Mouse (Mus musculus): ENCODE measurements around the gene Dhx34. TPM values are rescaled to one million over a fixed set of nuclear protein-coding genes. Genes with fewer than 3 reads are reported as not detected.

Gene Dhx34
- polyA plus RNA-seq, 1 experiment from 2014 or later = 5.6 TPM

GRCm38 (mm10) chr7:16161302-16161701 lies 60.5 kb downstream of the Dhx34 start:
- Histone ChIP-seq H3K36me3 (replicated peaks) (no peaks in the 10 kb centered on the region), H3K27ac (replicated peaks) (no peak overlapping the region), H3K4me3 (replicated peaks) (no peak overlapping the region), H3K9me3 (replicated peaks) (no peaks in the 10 kb centered on the region), H3K4me2 (no peak overlapping the region), H3K27me3 (peaks cover 32% of the 10 kb centered on the region), H3K4me1 (replicated peaks) (no peaks in the 10 kb centered on the region), H3K9ac (no peak overlapping the region)
- WGBS (ENCODE audit: insufficient replicate concordance) = 68% methylated on average over 9 of the region's 9 CpGs
- ATAC-seq (ENCODE audit: insufficient read depth) = no peak

GRCm38 (mm10) chr7:16160702-16161101 lies 61.1 kb downstream of the Dhx34 start:
- H3K4me3 ChIP-seq (replicated peaks) = no peak overlapping the region
- no peak for ATAC-seq (ENCODE audit: insufficient read depth)
- peaks cover 32% of the 10 kb centered on the region for H3K27me3 ChIP-seq
- H3K27ac ChIP-seq (replicated peaks) = no peak overlapping the region
- no peak overlapping the region for H3K9ac ChIP-seq
- H3K36me3 ChIP-seq (replicated peaks) = no peaks in the 10 kb centered on the region
- 45% methylated on average over 3 of the region's 3 CpGs for WGBS (ENCODE audit: insufficient replicate concordance)
- no peaks in the 10 kb centered on the region for H3K4me1 ChIP-seq (replicated peaks)
- no peaks in the 10 kb centered on the region for H3K9me3 ChIP-seq (replicated peaks)
- no peak overlapping the region for H3K4me2 ChIP-seq

GRCm38 (mm10) chr7:16158735-16159134 lies 63.1 kb downstream of the Dhx34 start:
- Histone ChIP-seq H3K9me3 (replicated peaks) (no peaks in the 10 kb centered on the region), H3K27me3 (peaks cover 32% of the 10 kb centered on the region), H3K4me1 (replicated peaks) (no peaks in the 10 kb centered on the region), H3K4me2 (no peak overlapping the region), H3K27ac (replicated peaks) (no peak overlapping the region), H3K9ac (no peak overlapping the region), H3K4me3 (replicated peaks) (no peak overlapping the region), H3K36me3 (replicated peaks) (no peaks in the 10 kb centered on the region)
- no peak for ATAC-seq (ENCODE audit: insufficient read depth)
- WGBS (ENCODE audit: insufficient replicate concordance) = 17% methylated on average over 39 of the region's 39 CpGs

GRCm38 (mm10) chr7:16156105-16156714 lies 65.6 kb downstream of the Dhx34 start:
- no peak overlapping the region for H3K9ac ChIP-seq
- no peak overlapping the region for H3K27ac ChIP-seq (replicated peaks)
- H3K4me3 ChIP-seq (replicated peaks) = no peak overlapping the region
- ATAC-seq (ENCODE audit: insufficient read depth) = no peak
- H3K36me3 ChIP-seq (replicated peaks) = no peaks in the 10 kb centered on the region
- 33% methylated on average over 8 of the region's 8 CpGs for WGBS (ENCODE audit: insufficient replicate concordance)
- no peak overlapping the region for H3K4me2 ChIP-seq
- no peaks in the 10 kb centered on the region for H3K4me1 ChIP-seq (replicated peaks)
- H3K9me3 ChIP-seq (replicated peaks) = no peaks in the 10 kb centered on the region
- H3K27me3 ChIP-seq = peaks cover 40% of the 10 kb centered on the region

GRCm38 (mm10) chr7:16155132-16155872 lies 66.5 kb downstream of the Dhx34 start:
- H3K27me3 ChIP-seq = peaks cover 39% of the 10 kb centered on the region
- H3K27ac ChIP-seq (replicated peaks) = no peak overlapping the region
- no peak for ATAC-seq (ENCODE audit: insufficient read depth)
- no peak overlapping the region for H3K9ac ChIP-seq
- H3K9me3 ChIP-seq (replicated peaks) = no peaks in the 10 kb centered on the region
- H3K4me2 ChIP-seq = no peak overlapping the region
- 45% methylated on average over 9 of the region's 9 CpGs for WGBS (ENCODE audit: insufficient replicate concordance)
- no peaks in the 10 kb centered on the region for H3K4me1 ChIP-seq (replicated peaks)
- no peaks in the 10 kb centered on the region for H3K36me3 ChIP-seq (replicated peaks)
- no peak overlapping the region for H3K4me3 ChIP-seq (replicated peaks)

- no peak overlapping the region for H3K4me3 ChIP-seq (replicated peaks)
- H3K27me3 ChIP-seq = peaks cover 21% of the 10 kb centered on the region
- H3K9ac ChIP-seq = no peak overlapping the region
- H3K27ac ChIP-seq (replicated peaks) = no peak overlapping the region
- 15% methylated on average over 10 of the region's 10 CpGs for WGBS (ENCODE audit: insufficient replicate concordance)
- H3K36me3 ChIP-seq (replicated peaks) = no peaks in the 10 kb centered on the region
- no peaks in the 10 kb centered on the region for H3K9me3 ChIP-seq (replicated peaks)
- no peaks in the 10 kb centered on the region for H3K4me1 ChIP-seq (replicated peaks)
- H3K4me2 ChIP-seq = no peak overlapping the region
- no peak for ATAC-seq (ENCODE audit: insufficient read depth)
Observed at GRCm38 (mm10) chr7:16153522-16153921, 68.3 kb downstream of the Dhx34 start.

- H3K4me2 ChIP-seq = no peak overlapping the region
- 41% methylated on average over 9 of the region's 9 CpGs for WGBS (ENCODE audit: insufficient replicate concordance)
- ATAC-seq (ENCODE audit: insufficient read depth) = no peak
- no peak overlapping the region for H3K4me3 ChIP-seq (replicated peaks)
- H3K9ac ChIP-seq = no peak overlapping the region
- H3K9me3 ChIP-seq (replicated peaks) = no peaks in the 10 kb centered on the region
- no peaks in the 10 kb centered on the region for H3K4me1 ChIP-seq (replicated peaks)
- no peak overlapping the region for H3K27ac ChIP-seq (replicated peaks)
- H3K27me3 ChIP-seq = peaks cover 32% of the 10 kb centered on the region
- H3K36me3 ChIP-seq (replicated peaks) = no peaks in the 10 kb centered on the region
Observed at GRCm38 (mm10) chr7:16150191-16151145, 71.4 kb downstream of the Dhx34 start.

GRCm38 (mm10) chr7:16149241-16149640 lies 72.6 kb downstream of the Dhx34 start:
- ATAC-seq (ENCODE audit: insufficient read depth) = no peak
- Histone ChIP-seq H3K4me3 (replicated peaks) (no peak overlapping the region), H3K27me3 (peaks cover 36% of the 10 kb centered on the region), H3K27ac (replicated peaks) (no peak overlapping the region), H3K9me3 (replicated peaks) (no peaks in the 10 kb centered on the region), H3K4me2 (no peak overlapping the region), H3K4me1 (replicated peaks) (no peaks in the 10 kb centered on the region), H3K9ac (no peak overlapping the region), H3K36me3 (replicated peaks) (no peaks in the 10 kb centered on the region)
- 32% methylated on average over 5 of the region's 5 CpGs for WGBS (ENCODE audit: insufficient replicate concordance)

- H3K4me2 ChIP-seq = no peak overlapping the region
- no peak overlapping the region for H3K9ac ChIP-seq
- 8% methylated on average over 15 of the region's 15 CpGs for WGBS (ENCODE audit: insufficient replicate concordance)
- H3K27me3 ChIP-seq = peaks cover 34% of the 10 kb centered on the region
- H3K4me1 ChIP-seq (replicated peaks) = no peaks in the 10 kb centered on the region
- no peak overlapping the region for H3K27ac ChIP-seq (replicated peaks)
- no peaks in the 10 kb centered on the region for H3K36me3 ChIP-seq (replicated peaks)
- H3K4me3 ChIP-seq (replicated peaks) = no peak overlapping the region
- no peaks in the 10 kb centered on the region for H3K9me3 ChIP-seq (replicated peaks)
- ATAC-seq (ENCODE audit: insufficient read depth) = no peak
Observed at GRCm38 (mm10) chr7:16147643-16148042, 74.2 kb downstream of the Dhx34 start.

All from liver, embryonic 15.5 days (tissue).